Mouse (Mus musculus) Muller cell, postnatal 12 days (primary cell): ENCODE data around the gene Htra2.

Experiments
- DNase-seq: peaks from one replicate; pipeline ENCODE4 v3.0.0-alpha.2; 2015; ENCODE audit errors: inconsistent ontology term

The Htra2 gene

GRCm38 (mm10) chr6:83070311-83071219 lies 15.5 kb upstream of the Htra2 start:
- DNase-seq: peak; percentile 65

GRCm38 (mm10) chr6:83070247-83070310 lies 15.0 kb upstream of the Htra2 start, which contains the start of gene Tlx2:
TSS of gene Tlx2 (minus strand) at chr6:83070293.
- DNase-seq: no peak

DNA sequence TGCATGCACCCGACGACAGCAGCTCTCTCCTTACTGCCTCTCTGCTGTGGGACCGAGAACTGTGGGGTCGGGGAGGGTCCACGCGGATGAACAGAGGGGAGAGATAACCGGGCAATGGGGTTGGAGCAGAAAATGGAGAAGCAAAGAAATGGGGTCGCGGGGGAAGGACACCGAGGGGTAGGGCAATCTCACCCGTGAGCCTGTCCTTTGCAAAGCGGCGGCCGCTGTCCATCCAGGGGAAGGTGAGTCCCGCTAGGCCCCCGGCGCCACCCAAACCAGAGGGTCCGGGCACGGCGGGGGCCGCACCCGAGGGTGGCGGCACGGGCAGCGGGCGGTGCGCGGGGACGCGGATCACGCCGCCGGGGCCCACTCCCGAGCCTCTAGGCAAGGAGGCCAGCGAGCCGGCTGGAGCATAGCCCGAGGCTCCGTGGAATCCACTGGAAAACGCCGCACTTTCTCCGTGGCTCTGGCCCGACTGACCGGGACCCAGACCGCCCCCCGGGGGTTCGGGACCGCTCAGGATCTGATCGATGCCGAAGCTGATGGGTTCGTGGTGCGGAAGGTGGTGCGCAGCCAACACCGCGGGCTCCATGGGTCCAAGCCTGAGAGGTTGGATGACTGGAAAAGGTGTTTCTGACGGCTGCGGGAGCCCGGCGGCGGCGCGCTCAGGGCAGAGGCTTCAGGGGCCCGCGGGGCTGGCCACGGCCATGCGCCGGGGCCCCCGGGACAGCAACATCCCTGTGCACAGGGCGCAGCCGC lies 14.6 kb upstream of the Htra2 start:
- no peak for DNase-seq

DNA sequence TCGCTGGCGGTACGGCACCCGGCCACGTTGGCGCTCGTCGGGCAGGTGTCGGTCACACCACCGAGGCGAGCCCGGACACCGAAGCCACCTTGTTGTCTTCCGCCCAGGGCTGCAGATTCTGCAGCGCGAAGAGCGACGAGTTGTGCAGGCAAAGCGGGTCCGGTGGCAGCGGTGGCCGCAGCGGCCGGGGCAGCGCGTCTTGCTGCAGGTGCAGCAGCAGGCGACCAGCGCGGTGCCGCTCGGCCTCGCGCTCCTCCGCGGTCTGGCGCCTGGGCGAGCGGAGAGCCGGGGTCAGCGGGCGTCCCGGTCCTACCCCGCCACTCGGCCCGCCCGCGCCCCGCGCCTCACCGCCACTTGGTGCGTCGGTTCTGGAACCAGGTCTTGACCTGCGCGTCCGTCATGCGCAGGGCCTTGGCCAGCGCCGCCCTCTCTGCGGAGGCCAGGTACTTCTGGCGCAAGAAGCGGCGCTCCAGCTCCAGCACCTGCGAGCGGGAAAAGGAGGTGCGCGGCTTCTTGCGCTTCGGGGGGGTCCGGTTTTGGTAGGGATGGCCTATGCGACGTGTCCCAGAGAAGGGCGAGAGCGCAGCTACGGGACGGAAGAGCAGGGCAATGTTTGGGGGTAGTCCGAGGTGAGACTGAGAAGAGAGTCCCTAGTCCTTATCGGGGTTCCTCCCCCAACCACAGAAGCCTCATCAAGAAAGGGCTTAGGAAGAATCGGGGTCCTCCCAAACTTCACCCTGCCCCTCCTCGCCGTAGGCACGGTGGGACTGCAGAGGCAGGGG lies 13.8 kb upstream of the Htra2 start:
- DNase-seq: no peak

- DNase-seq: no peak
Observed at GRCm38 (mm10) chr6:83068221-83068620, 13.1 kb upstream of the Htra2 start.

DNA sequence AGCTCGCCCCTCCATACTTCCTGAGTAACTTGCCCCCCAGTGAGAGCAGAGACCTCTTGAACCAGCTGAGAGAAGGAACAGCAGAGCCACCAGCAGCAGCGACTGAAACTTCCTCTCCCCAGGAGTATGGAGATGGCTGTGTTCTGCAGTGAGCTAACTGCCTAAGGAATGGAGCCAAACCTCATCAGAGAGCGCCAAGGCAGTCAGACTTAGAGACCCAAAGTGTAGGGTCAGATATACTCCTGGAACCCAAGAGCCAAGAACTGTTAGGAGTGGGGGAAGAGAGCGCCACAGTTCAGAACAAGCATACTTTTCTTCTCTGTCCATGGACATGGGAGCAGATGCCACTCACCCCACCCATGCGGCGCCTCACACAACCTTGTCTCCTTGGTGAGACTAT lies 11.4 kb upstream of the Htra2 start:
- DNase-seq: no peak

GRCm38 (mm10) chr6:83065995-83066394 lies 10.9 kb upstream of the Htra2 start:
- DNase-seq: no peak

GRCm38 (mm10) chr6:83058725-83059124 lies 3.7 kb upstream of the Htra2 start:
- DNase-seq: no peak

GRCm38 (mm10) chr6:83057790-83058189 lies 2.7 kb upstream of the Htra2 start, which contains the start of gene Dqx1:
TSS of gene Dqx1 (plus strand) at chr6:83057844.
- no peak for DNase-seq

DNA sequence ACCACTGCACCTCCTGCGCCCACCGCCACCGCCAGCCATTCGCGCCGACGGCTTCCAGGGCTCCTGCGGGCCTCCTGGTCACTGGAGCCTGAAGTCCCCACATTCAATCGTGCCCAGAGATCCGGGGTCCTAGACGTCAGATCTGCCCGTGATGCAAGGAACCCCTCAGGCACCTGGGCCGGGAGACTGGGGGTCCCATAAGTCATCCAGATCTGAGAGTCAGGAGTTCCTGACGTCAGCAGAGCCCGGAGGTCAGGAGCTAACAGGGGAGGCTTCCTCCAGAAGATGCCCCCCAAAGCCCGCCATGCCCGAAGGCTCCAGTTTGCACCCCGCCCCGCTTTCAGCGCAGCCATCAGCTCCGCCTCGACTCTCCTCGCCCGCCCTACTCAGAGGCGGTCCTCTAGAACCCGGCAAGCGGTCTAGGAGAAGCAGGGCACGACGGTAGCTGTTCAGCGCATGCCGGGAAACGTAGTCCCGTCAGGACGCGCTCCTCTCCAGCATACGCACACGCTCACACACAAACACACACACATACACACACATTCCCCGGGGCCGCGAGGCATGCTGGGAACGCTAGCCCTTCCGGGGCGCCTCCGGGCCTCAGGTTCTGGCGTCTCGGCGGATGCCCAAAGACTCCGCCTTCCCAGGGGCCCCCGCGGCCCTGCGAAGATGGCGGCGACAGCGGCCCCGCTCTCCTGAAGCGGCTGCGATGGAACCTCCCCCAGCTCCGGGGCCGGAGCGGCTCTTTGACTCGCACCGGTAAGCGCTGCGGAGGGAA lies 810 bp downstream of the Htra2 start, which contains the start of gene Aup1:
Gene Aup1, plus strand, starts transcription at position 448 of the 778 bp plus-strand sequence.
- DNase-seq: peak; percentile 99

DNA sequence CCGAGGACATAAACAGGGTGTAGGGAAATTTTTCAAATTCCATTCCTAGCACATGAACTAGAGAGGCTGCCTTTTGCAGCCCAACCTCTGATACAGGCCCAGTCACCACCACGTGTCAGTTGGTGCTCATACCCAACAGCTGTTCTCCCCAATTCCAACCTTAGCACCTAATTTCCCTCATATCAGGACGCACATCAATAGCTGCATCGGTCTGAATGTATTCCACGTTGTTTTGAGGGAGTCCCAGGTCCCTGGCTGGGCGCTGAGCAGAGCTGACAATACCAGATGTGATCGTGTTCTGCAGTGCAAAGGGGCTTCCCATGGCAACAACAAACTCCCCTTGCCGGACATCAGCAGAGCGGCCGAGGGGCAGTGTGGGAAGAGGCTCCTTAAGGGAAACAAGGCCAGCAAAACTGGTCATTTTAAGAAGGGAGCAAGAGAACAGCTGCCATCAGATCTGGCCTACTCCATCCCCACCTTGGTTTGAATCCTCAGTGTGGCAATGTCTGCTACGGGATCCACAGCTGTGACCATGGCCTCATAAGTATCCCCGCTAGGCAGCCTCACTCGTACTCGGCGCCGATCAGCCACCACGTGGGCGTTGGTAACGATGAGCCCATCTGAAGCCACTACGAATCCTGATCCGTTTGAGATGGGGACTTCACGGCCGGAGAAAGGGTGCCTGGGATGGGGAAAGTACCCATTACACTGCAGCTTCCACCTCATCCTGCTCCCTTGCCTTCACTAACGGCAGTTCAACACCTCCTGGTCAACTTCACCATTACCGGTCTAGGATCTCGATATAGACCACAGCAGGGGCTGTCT lies 1.7 kb downstream of the Htra2 start:
- DNase-seq: peak; percentile 69

GRCm38 (mm10) chr6:83049367-83049766 lies 5.7 kb downstream of the Htra2 start:
- DNase-seq: no peak

- DNase-seq: no peak
Observed at GRCm38 (mm10) chr6:83044742-83045141, 10.3 kb downstream of the Htra2 start.

DNA sequence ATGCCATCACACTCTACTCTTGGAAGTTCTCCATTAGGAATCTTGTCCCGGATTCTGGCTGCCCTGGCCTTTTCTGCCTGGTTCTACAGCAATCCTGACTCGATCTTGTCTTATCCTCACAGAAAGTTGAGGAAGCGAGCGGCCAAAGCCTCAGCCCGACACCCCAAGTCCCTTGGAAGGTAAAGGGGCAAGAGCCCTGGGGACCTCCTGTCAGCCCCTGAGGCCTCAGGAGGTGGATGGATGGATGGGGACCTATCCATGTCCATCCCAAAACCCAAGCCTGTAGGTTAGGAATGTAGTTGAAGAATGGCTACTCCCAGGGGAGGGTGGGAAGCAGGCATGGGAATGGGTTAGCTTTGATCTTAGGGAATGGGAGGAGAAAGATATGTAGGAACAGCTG lies 11.1 kb downstream of the Htra2 start:
- no peak for DNase-seq

- no peak for DNase-seq
Observed at GRCm38 (mm10) chr6:83043561-83043960, 11.5 kb downstream of the Htra2 start.

DNA sequence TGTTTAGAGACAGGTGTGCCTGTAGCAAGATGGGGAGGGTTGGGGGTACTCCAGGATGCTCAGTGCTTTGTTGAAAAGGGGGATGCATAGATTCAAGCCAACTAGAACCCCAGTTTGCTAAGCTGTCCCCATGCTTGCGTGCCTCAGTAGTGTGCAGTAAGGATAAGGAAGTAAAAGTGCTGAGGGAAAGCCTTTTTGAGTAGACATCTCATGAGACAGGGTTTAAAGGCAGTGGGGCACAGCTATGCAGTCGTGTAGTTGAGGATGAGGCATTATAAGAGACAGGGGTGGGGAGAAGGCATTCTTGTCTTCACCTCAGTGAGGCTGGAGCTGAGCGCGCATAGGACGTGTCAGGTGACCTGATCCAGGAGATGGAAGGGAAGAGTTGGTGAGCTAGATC lies 14.5 kb downstream of the Htra2 start:
- no peak for DNase-seq

- DNase-seq: peak; percentile 73
Observed at GRCm38 (mm10) chr6:83038496-83039012, 16.5 kb downstream of the Htra2 start.

GRCm38 (mm10) chr6:83037188-83037587 lies 17.9 kb downstream of the Htra2 start:
- DNase-seq: no peak

DNA sequence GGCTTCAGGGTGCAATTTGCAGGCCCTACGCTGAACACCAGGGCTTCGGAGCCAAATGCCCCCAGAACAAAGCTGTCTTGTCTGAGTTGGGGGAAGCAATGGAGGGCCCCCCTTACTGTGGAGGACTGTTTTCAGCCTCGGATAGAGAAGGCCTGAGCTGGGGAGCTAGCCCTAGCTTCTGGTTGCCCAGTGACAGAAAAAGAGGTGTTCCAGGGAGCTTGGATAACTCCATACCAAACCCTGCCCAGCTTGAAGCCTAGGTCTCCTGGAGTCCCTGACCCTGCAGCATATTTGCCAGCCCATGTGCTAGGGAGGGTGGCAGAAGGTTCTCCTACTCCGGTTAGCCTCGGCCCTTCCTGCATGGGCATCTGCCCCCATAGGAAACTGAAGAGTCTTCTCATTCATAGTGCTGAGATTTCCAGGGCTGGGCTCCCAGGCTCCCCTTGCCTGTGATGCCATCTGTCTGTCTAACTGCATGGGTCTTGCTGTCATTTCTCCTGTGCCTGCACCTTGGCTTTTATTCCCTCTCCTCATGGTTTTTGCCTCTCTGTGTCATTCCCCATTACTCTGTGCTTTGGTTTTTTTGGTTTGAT lies 20.5 kb downstream of the Htra2 start:
- peak; percentile 15 for DNase-seq
